Mouse (Mus musculus) MEL (cell line): ENCODE measurements at regions not wholly inside any gene's neighbourhood (a gene's known extent, or its start where the extent isn't known, plus 50 kb on each side); places are given as distances from the start of the nearest gene placed in this dataset.
"Not testable (repeated sequence)": the region's sequence is repeated elsewhere in the genome, so short reads cannot be mapped to it uniquely, and the experiment has no call there.

Source experiments
- DNase-seq: peaks from one replicate; pipeline ENCODE4 v3.0.0; 2011; ENCODE audit warnings: low read depth, low spot score
- H3K27ac ChIP-seq: 2 replicates; pipeline ENCODE4 v1.5.1; 2012; ENCODE audit warnings: low read depth, mild to moderate bottlenecking, control low read depth, low read length, moderate library complexity; ENCODE audit not compliant: control insufficient read depth
- H3K27me3 ChIP-seq, 2 experiments: fragments of 150-350 bp in 1 of 2; sonication (generic) in 1 of 2; 2 replicates each; pipeline ENCODE4 v1.6.1; 2012; ENCODE audit warnings: low read length in 2 of 2, mild to moderate bottlenecking in 2 of 2, improper control_type of control experiment in 1 of 2, moderate library complexity in 1 of 2; ENCODE audit not compliant: insufficient read depth in 2 of 2, control insufficient read depth in 1 of 2
- H3K36me3 ChIP-seq, 2 experiments: 2 replicates each; pipeline ENCODE4 v1.6.1; 2012 to 2014; ENCODE audit warnings: low read length in 2 of 2, improper control_type of control experiment in 1 of 2, inconsistent platforms in 1 of 2, mild to moderate bottlenecking in 1 of 2; ENCODE audit not compliant: insufficient read depth in 2 of 2, control insufficient read depth in 1 of 2
- H3K4me1 ChIP-seq, 2 experiments: fragments of 150-350 bp in 1 of 2; sonication (generic) in 1 of 2; 2 replicates each; pipeline ENCODE4 v1.6.1; 2012; ENCODE audit warnings: low read length in 2 of 2, improper control_type of control experiment in 1 of 2, mild to moderate bottlenecking in 1 of 2; ENCODE audit not compliant: insufficient read depth in 2 of 2, control insufficient read depth in 1 of 2
- H3K4me3 ChIP-seq, 2 experiments: fragments of 150-350 bp in 1 of 2; sonication (generic) in 1 of 2; 2 replicates each; pipeline ENCODE4 v1.5.1; 2012; ENCODE audit warnings: low read depth in 2 of 2, low read length in 2 of 2, mild to moderate bottlenecking in 2 of 2, moderate library complexity in 2 of 2, control low read depth in 1 of 2, improper control_type of control experiment in 1 of 2; ENCODE audit not compliant: control insufficient read depth in 1 of 2, insufficient read depth in 1 of 2
- H3K79me2 ChIP-seq: 2 replicates; pipeline ENCODE4 v1.6.1; 2012; ENCODE audit warnings: mild to moderate bottlenecking, low read length, moderate library complexity; ENCODE audit not compliant: control insufficient read depth, poor library complexity, insufficient read depth
- H3K9ac ChIP-seq: 2 replicates; pipeline ENCODE4 v1.6.1; 2012; ENCODE audit warnings: low read depth, mild to moderate bottlenecking, control low read depth, low read length, moderate library complexity; ENCODE audit not compliant: control insufficient read depth, poor library complexity, severe bottlenecking
- H3K9me3 ChIP-seq: fragments of 150-350 bp; sonication (generic); replicated peaks from 2 replicates; pipeline ENCODE4 v1.6.1; 2012; ENCODE audit warnings: mild to moderate bottlenecking, low read length, improper control_type of control experiment, moderate library complexity; ENCODE audit not compliant: insufficient read depth
- CHD2 ChIP-seq: IDR thresholded peaks from 2 replicates; pipeline ENCODE4 v1.6.1; 2011; ENCODE audit warnings: low read length, improper control_type of control experiment
- EP300 ChIP-seq, 2 experiments: IDR thresholded peaks; 2 replicates each; pipeline ENCODE4 v1.6.1; 2011; ENCODE audit warnings: improper control_type of control experiment in 2 of 2, low read length in 2 of 2, low read depth in 1 of 2, mild to moderate bottlenecking in 1 of 2
- ETS1 ChIP-seq: IDR thresholded peaks from 2 replicates; pipeline ENCODE4 v1.6.1; 2012; ENCODE audit warnings: low read depth, mild to moderate bottlenecking, inconsistent platforms, low read length, improper control_type of control experiment, moderate library complexity
- GATA1 ChIP-seq: IDR thresholded peaks from 2 replicates; pipeline ENCODE4 v1.6.1; 2011; ENCODE audit warnings: low read depth, low read length, improper control_type of control experiment
- KAT2A ChIP-seq: conservative IDR thresholded peaks from 2 replicates; pipeline ENCODE4 v1.6.1; 2012; ENCODE audit warnings: low read depth, low read length, improper control_type of control experiment, inconsistent platforms
- MAFK ChIP-seq: IDR thresholded peaks from 2 replicates; pipeline ENCODE4 v1.6.1; 2011; ENCODE audit warnings: low read depth, mild to moderate bottlenecking, low read length, improper control_type of control experiment, borderline replicate concordance
- MAZ ChIP-seq: IDR thresholded peaks from 2 replicates; pipeline ENCODE4 v1.6.1; 2012; ENCODE audit warnings: low read depth, mild to moderate bottlenecking, inconsistent platforms, low read length, improper control_type of control experiment
- MEF2A ChIP-seq: IDR thresholded peaks from 2 replicates; pipeline ENCODE4 v1.6.1; 2014; ENCODE audit warnings: low read depth, mild to moderate bottlenecking, inconsistent platforms, low read length, improper control_type of control experiment; ENCODE audit not compliant: poor library complexity, insufficient replicate concordance, severe bottlenecking; ENCODE audit errors: extremely low read depth
- MXI1 ChIP-seq: IDR thresholded peaks from 2 replicates; pipeline ENCODE4 v1.6.1; 2011; ENCODE audit warnings: mild to moderate bottlenecking, low read depth, low read length, improper control_type of control experiment
- MYB ChIP-seq: IDR thresholded peaks from 2 replicates; pipeline ENCODE4 v1.6.1; 2011; ENCODE audit warnings: mild to moderate bottlenecking, low read depth, low read length, improper control_type of control experiment
- MYC ChIP-seq: IDR thresholded peaks from 2 replicates; pipeline ENCODE4 v1.6.1; 2011; ENCODE audit warnings: low read depth, mild to moderate bottlenecking, low read length, improper control_type of control experiment, moderate library complexity
- NELFE ChIP-seq: IDR thresholded peaks from 2 replicates; pipeline ENCODE4 v1.6.1; 2011; ENCODE audit warnings: low read depth, low read length, improper control_type of control experiment
- POLR2A ChIP-seq, 2 experiments: IDR thresholded peaks; 2 replicates each; pipeline ENCODE4 v1.6.1; 2011 to 2012; ENCODE audit warnings: low read length in 2 of 2, mild to moderate bottlenecking in 2 of 2, control low read depth in 1 of 2, improper control_type of control experiment in 1 of 2, low read depth in 1 of 2, moderate library complexity in 1 of 2; ENCODE audit not compliant: control insufficient read depth in 1 of 2, insufficient read depth in 1 of 2, poor library complexity in 1 of 2
- POLR2AphosphoS5 ChIP-seq: IDR thresholded peaks from 2 replicates; pipeline ENCODE4 v1.6.1; 2012; ENCODE audit warnings: low read depth, borderline replicate concordance, mild to moderate bottlenecking, inconsistent platforms, low read length, moderate library complexity, mixed read lengths
- RCOR1 ChIP-seq: IDR thresholded peaks from 2 replicates; pipeline ENCODE4 v1.6.1; 2012; ENCODE audit warnings: low read depth, mild to moderate bottlenecking, inconsistent platforms, low read length, improper control_type of control experiment
- SMC3 ChIP-seq: IDR thresholded peaks from 2 replicates; pipeline ENCODE4 v1.6.1; 2011; ENCODE audit warnings: low read depth, low read length, improper control_type of control experiment
- TAL1 ChIP-seq: IDR thresholded peaks from 2 replicates; pipeline ENCODE4 v1.6.1; 2012; ENCODE audit warnings: mild to moderate bottlenecking, inconsistent platforms, low read length, moderate library complexity, mixed read lengths
- TCF12 ChIP-seq: IDR thresholded peaks from 2 replicates; pipeline ENCODE4 v1.6.1; 2014; ENCODE audit warnings: low read depth, mild to moderate bottlenecking, inconsistent platforms, low read length, improper control_type of control experiment, moderate library complexity
- UBTF ChIP-seq: IDR thresholded peaks from 2 replicates; pipeline ENCODE4 v1.6.1; 2012; ENCODE audit warnings: low read depth, mild to moderate bottlenecking, inconsistent platforms, low read length, improper control_type of control experiment, moderate library complexity, borderline replicate concordance; ENCODE audit not compliant: insufficient read depth
- USF1 ChIP-seq: IDR thresholded peaks from 2 replicates; pipeline ENCODE4 v1.6.1; 2014; ENCODE audit warnings: low read depth, mild to moderate bottlenecking, inconsistent platforms, low read length, improper control_type of control experiment, moderate library complexity
- ZC3H11A ChIP-seq: IDR thresholded peaks from 2 replicates; pipeline ENCODE4 v1.6.1; 2012; ENCODE audit warnings: low read depth, mild to moderate bottlenecking, inconsistent platforms, low read length, improper control_type of control experiment
- ZKSCAN1 ChIP-seq: IDR thresholded peaks from 2 replicates; pipeline ENCODE4 v1.6.1; 2012; ENCODE audit warnings: low read depth, mild to moderate bottlenecking, inconsistent platforms, low read length, improper control_type of control experiment, moderate library complexity
- ZMIZ1 ChIP-seq: IDR thresholded peaks from 2 replicates; pipeline ENCODE4 v1.6.1; 2012; ENCODE audit warnings: low read depth, mild to moderate bottlenecking, inconsistent platforms, low read length, improper control_type of control experiment, moderate library complexity
- ZNF384 ChIP-seq: IDR thresholded peaks from 2 replicates; pipeline ENCODE4 v1.6.1; 2012; ENCODE audit warnings: low read depth, mild to moderate bottlenecking, inconsistent platforms, low read length, improper control_type of control experiment

DNA sequence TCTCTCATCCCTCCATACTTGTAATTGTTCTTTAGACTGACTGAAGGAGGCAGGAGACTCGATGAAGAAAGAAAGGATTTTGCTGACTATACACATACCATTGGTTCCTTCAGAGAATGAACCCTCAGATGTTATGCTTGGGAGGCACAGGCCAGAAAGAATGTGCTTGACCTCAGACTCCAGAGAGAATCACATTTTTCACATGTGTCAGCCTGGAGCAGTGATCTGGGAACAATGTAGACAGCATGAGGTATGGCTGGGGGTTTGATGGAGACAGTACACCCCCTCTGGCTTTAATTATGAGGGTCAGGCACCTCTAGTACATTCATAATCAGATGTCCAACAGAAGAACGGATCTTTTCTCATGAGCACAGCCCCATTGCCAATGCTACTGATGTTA lies 70.3 kb upstream of the Cobl start:
- Histone ChIP-seq H3K27me3 (peaks cover 0 to 2% of the 10 kb centered on the region in 2 experiments; a peak in 1 of 4 replicates), H3K79me2 (no peaks in the 10 kb centered on the region), H3K9ac (no peak overlapping the region), H3K4me1 (no peaks in the 10 kb centered on the region), H3K4me3 (no peak overlapping the region), H3K9me3 (no peaks in the 10 kb centered on the region), H3K27ac (no peak overlapping the region), H3K36me3 (no peaks in the 10 kb centered on the region)
- no peak for TF ChIP-seq MYC
- no peak for TF ChIP-seq ZNF384
- TF ChIP-seq ZC3H11A, result no peak
- TF ChIP-seq ZMIZ1, result no peak
- TF ChIP-seq USF1, result no peak
- TF ChIP-seq NELFE, result no peak
- TF ChIP-seq TAL1, result no peak
- TF ChIP-seq TCF12, result no peak
- no peak for TF ChIP-seq MAFK
- no peak for TF ChIP-seq SMC3
- no peak for TF ChIP-seq MAZ
- TF ChIP-seq CHD2, result no peak
- TF ChIP-seq ZKSCAN1, result no peak
- TF ChIP-seq KAT2A, result no peak
- no peak for TF ChIP-seq ETS1
- no peak for TF ChIP-seq MXI1
- TF ChIP-seq GATA1, result no peak
- DNase-seq, result no peak

DNA sequence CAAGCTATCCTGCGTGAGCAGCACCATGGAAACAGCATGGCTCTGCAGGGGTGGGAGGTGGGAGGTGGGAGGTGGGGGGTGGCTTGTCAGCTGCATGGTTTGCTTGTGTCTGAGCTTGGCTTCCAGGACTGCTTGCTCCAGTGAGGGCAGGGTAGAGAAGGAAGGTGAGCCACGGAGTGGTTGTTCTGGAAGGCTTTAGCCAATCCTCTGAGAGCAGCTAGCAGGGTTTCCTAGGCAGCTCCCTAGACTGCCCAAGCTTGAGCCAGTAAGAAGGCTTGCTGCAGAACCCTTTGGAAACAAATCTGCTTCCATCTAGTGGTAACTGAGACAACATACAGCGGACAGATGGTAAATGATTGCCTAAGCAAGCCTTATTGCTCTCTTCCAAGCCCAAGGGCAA lies 67.5 kb upstream of the Cobl start:
- Histone ChIP-seq H3K79me2 (no peaks in the 10 kb centered on the region), H3K4me1 (no peaks in the 10 kb centered on the region), H3K4me3 (no peak overlapping the region), H3K27me3 (peaks cover 0 to 2% of the 10 kb centered on the region in 2 experiments; a peak in 1 of 4 replicates), H3K9ac (no peak overlapping the region), H3K9me3 (no peaks in the 10 kb centered on the region), H3K36me3 (no peaks in the 10 kb centered on the region), H3K27ac (no peak overlapping the region)
- DNase-seq, result no peak
- TF ChIP-seq UBTF, result no peak
- no peak for TF ChIP-seq RCOR1
- TF ChIP-seq POLR2AphosphoS5, result no peak
- TF ChIP-seq MEF2A, result no peak
- no peak for TF ChIP-seq MYB
- no peak for TF ChIP-seq POLR2A (IDR thresholded peaks at IDR 0.05; ENCODE audit: control insufficient read depth in 1 of 2, insufficient read depth in 1 of 2, low read depth in 1 of 2, low read length in 2 of 2, poor library complexity in 1 of 2)
- TF ChIP-seq EP300 (IDR thresholded peaks at IDR 0.05; ENCODE audit: low read depth in 1 of 2, low read length in 2 of 2), result no peak
- no peak for TF ChIP-seq MAZ
- TF ChIP-seq USF1, result no peak

DNA sequence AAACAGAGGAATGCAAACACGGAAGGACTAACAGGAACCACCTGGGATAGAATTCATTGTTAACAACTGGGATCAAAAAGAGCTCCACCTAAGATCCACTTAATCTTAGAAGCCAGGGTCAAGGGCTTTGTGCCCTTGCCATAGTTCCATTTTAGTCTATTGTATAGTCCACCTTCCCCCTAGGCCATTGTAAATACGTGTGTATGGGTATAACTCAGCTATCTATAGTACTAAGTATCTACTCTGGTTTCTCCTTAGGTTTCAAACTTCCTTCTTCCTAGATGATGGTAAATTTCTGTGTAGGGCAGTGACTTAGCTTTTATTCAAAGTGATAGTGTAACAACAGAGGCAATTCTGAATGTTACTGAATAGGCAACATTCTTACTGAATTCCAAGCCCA lies 57.3 kb upstream of the Cobl start:
- not testable (repeated sequence) for H3K79me2 ChIP-seq, H3K36me3 ChIP-seq, H3K9me3 ChIP-seq, H3K9ac ChIP-seq, DNase-seq, H3K27me3 ChIP-seq, H3K27ac ChIP-seq, H3K4me1 ChIP-seq, H3K4me3 ChIP-seq
